7 mouse cellular contexts compared by ENCODE assay signal in the genomic region with DNA sequence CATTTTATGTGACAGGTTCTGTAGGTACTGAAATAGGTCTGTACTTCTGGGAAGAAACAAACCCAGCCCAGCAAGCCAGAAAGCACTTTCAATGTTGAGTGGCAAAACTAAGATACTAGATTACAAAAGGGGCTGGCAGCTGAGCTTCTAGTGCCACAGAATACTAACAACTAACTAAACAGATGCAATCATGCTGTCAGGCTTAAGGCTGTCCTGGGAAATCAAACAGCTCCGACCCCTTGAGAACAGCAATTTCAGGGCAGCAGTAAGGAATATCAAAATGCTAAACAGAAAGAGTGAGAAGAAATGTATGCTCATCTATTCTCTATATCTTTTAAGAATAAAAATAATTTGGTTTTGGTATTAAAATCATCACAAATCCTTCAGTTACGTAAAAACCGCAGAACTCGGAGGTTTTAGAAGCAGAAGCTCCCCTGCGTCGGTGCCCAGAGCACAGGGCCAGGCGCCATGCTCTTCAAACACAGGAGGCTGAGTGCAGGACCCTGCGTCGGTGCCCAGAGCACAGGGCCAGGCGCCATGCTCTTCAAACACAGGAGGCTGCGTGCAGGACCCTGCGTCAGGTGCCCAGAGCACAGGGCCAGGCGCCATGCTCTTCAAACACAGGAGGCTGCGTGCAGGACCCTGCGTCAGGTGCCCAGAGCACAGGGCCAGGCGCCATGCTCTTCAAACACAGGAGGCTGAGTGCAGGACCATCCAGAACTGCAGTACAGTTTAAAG. TPM values are rescaled to one million over a fixed set of nuclear protein-coding genes. Genes with fewer than 3 reads are reported as not detected.
DNase-seq lines count a peak whose midpoint lies in the region; ATAC-seq and TF ChIP-seq lines count a peak whose summit lies in the region.
"Not testable (repeated sequence)": the region's sequence is repeated elsewhere in the genome, so short reads cannot be mapped to it uniquely, and the experiment has no call there.

No protein-coding gene starts in this region.

- TF ChIP-seq EP300 in heart, postnatal 0 days (IDR thresholded peaks at IDR 0.05; ENCODE audit: low read depth), result not testable (repeated sequence)

- peak overlapping the region; percentile 36; the same call in 1 of the 2 replicates for H3K27ac ChIP-seq in brown adipose tissue, adult 24 weeks (replicated peaks; ENCODE audit: low read depth, low read length)
- peak overlapping the region; percentile 30 for H3K27ac ChIP-seq in heart, embryonic 12.5 days (ENCODE audit: poor library complexity, severe bottlenecking)
- H3K27ac ChIP-seq in heart, postnatal 0 days (ENCODE audit: low read depth), result peak overlapping the region; percentile 62
- H3K27ac ChIP-seq in layer of hippocampus, adult 2 months, result peak overlapping the region; percentile 44; the same call in 1 of the 2 replicates
- H3K27ac ChIP-seq in liver, embryonic 16.5 days (ENCODE audit: low read length), result peak overlapping the region; percentile 81
- not testable (repeated sequence) for H3K27ac ChIP-seq in midbrain, embryonic 15.5 days; neural tube, embryonic 15.5 days (replicated peaks)

- H3K4me1 ChIP-seq in brown adipose tissue, adult 24 weeks (ENCODE audit: control insufficient read depth, insufficient read depth, insufficient read length, low read length), result peaks cover 32% of the 10 kb centered on the region
- peaks cover 71% of the 10 kb centered on the region for H3K4me1 ChIP-seq in heart, embryonic 12.5 days (replicated peaks)
- peaks cover 67% of the 10 kb centered on the region for H3K4me1 ChIP-seq in heart, postnatal 0 days (ENCODE audit: control insufficient read depth, insufficient read depth)
- peaks cover 84% of the 10 kb centered on the region for H3K4me1 ChIP-seq in liver, embryonic 16.5 days (ENCODE audit: control insufficient read depth, low read depth, low read length)
- not testable (repeated sequence) for H3K4me1 ChIP-seq in midbrain, embryonic 15.5 days
- H3K4me1 ChIP-seq in neural tube, embryonic 15.5 days, result peaks cover 16% of the 10 kb centered on the region

- H3K9ac ChIP-seq in heart, embryonic 12.5 days; heart, postnatal 0 days (replicated peaks; ENCODE audit: low read depth, low read length); midbrain, embryonic 15.5 days; neural tube, embryonic 15.5 days (replicated peaks): not testable (repeated sequence)
- peak overlapping the region; percentile 6 for H3K9ac ChIP-seq in liver, embryonic 16.5 days (ENCODE audit: low read depth, low read length)

- 78% methylated on average over 16 of the region's 16 CpGs for WGBS in heart, embryonic 12.5 days
- 49% methylated on average over 16 of the region's 16 CpGs for WGBS in heart, postnatal 0 days
- WGBS in liver, embryonic 16.5 days (ENCODE audit: insufficient replicate concordance), result 82% methylated on average over 16 of the region's 16 CpGs
- WGBS in midbrain, embryonic 15.5 days, result 70% methylated on average over 16 of the region's 16 CpGs
- WGBS in neural tube, embryonic 15.5 days, result 73% methylated on average over 16 of the region's 16 CpGs

- H3K4me3 ChIP-seq in brown adipose tissue, adult 24 weeks (ENCODE audit: insufficient read depth, low read depth, low read length); heart, embryonic 12.5 days; heart, postnatal 0 days (ENCODE audit: low read depth, low read length); layer of hippocampus, adult 2 months; liver, embryonic 16.5 days (ENCODE audit: low read depth, low read length); midbrain, embryonic 15.5 days; neural tube, embryonic 15.5 days (replicated peaks): not testable (repeated sequence)

- not testable (repeated sequence) for H3K36me3 ChIP-seq in heart, embryonic 12.5 days; heart, postnatal 0 days (replicated peaks; ENCODE audit: control insufficient read depth, insufficient read depth, low read length); liver, embryonic 16.5 days (ENCODE audit: control insufficient read depth, insufficient read depth); midbrain, embryonic 15.5 days (replicated peaks); neural tube, embryonic 15.5 days

- not testable (repeated sequence) for TF ChIP-seq CTCF in heart, postnatal 0 days (IDR thresholded peaks at IDR 0.05; ENCODE audit: low read depth); layer of hippocampus, adult 2 months (conservative IDR thresholded peaks at IDR 0.05)

- not testable (repeated sequence) for ATAC-seq in heart, embryonic 12.5 days (ENCODE audit: insufficient number of reproducible peaks, low FRiP score); liver, embryonic 16.5 days (ENCODE audit: low read depth)
- 0 out of 2 replicates have a peak, but pooled peaks have one; percentile 24 for ATAC-seq in heart, postnatal 0 days (ENCODE audit: insufficient read depth, low read depth)
- ATAC-seq in midbrain, embryonic 15.5 days (replicated peaks), result peak; percentile 50; the same call in 1 of the 2 replicates
- peak; percentile 52; the same call in 1 of the 2 replicates for ATAC-seq in neural tube, embryonic 15.5 days (ENCODE audit: low FRiP score)

- not testable (repeated sequence) for DNase-seq in heart, postnatal 0 days (ENCODE audit: low spot score); layer of hippocampus, adult 2 months (ENCODE audit: low spot score in 2 of 2)

- not testable (repeated sequence) for H3K4me2 ChIP-seq in heart, embryonic 12.5 days; heart, postnatal 0 days (ENCODE audit: low read depth, low read length); liver, embryonic 16.5 days (ENCODE audit: low read depth, low read length); midbrain, embryonic 15.5 days; neural tube, embryonic 15.5 days

- H3K27me3 ChIP-seq in heart, embryonic 12.5 days (replicated peaks); heart, postnatal 0 days (ENCODE audit: control insufficient read depth, insufficient read depth, low read length); liver, embryonic 16.5 days (ENCODE audit: control insufficient read depth, insufficient read depth, low read depth, low read length); midbrain, embryonic 15.5 days (replicated peaks); neural tube, embryonic 15.5 days (replicated peaks): not testable (repeated sequence)

- H3K9me3 ChIP-seq in heart, embryonic 12.5 days (replicated peaks); heart, postnatal 0 days (replicated peaks; ENCODE audit: control insufficient read depth, low read length); liver, embryonic 16.5 days (replicated peaks; ENCODE audit: control insufficient read depth, low read length); midbrain, embryonic 15.5 days; neural tube, embryonic 15.5 days (replicated peaks): not testable (repeated sequence)

RNA-seq across cellular contexts. Expression of a gene that starts 14.3 kb away (rescaled TPM):
- polyA plus RNA-seq in brown adipose tissue, adult 24 weeks (2012; ENCODE audit: insufficient read depth, insufficient read length, missing spikeins), result 24.9 and 35.7 TPM in 2 replicates
- polyA plus RNA-seq in heart, embryonic 12.5 days (2016; fragmentation: Nextera tagmentation; extraction: Ambion mirVana), result 44.7 and 47.8 TPM in 2 replicates
- 87.2 and 117 TPM in 2 replicates for total RNA-seq in heart, postnatal 0 days (2014; rRNA removed; ENCODE audit: low replicate concordance)
- polyA plus RNA-seq in heart, postnatal 0 days (2015; fragmentation: Nextera tagmentation; extraction: Ambion mirVana), result 26.9 and 32.7 TPM in 2 replicates
- 100 to 1,000 TPM; 118 to 133 TPM for total RNA-seq in layer of hippocampus, adult 2 months (2021)
- 58.9 TPM in 2 replicates for polyA plus RNA-seq in liver, embryonic 16.5 days (2015; fragmentation: Nextera tagmentation; extraction: Ambion mirVana)
- 18.3 and 18.7 TPM in 2 replicates for polyA plus RNA-seq in midbrain, embryonic 15.5 days (2015; fragmentation: Nextera tagmentation; extraction: Ambion mirVana)
- 13.9 and 14.2 TPM in 2 replicates for polyA plus RNA-seq in neural tube, embryonic 15.5 days (2015; fragmentation: Nextera tagmentation; extraction: Ambion mirVana)

RNA-seq across cellular contexts. Expression of a gene that starts 14.4 kb away (rescaled TPM):
- 53.2 and 63.6 TPM in 2 replicates for polyA plus RNA-seq in brown adipose tissue, adult 24 weeks (2012; ENCODE audit: insufficient read depth, insufficient read length, missing spikeins)
- 23.1 and 25.5 TPM in 2 replicates for polyA plus RNA-seq in heart, embryonic 12.5 days (2016; fragmentation: Nextera tagmentation; extraction: Ambion mirVana)
- 9.7 and 22.7 TPM in 2 replicates for total RNA-seq in heart, postnatal 0 days (2014; rRNA removed; ENCODE audit: low replicate concordance)
- 25.1 and 27.4 TPM in 2 replicates for polyA plus RNA-seq in heart, postnatal 0 days (2015; fragmentation: Nextera tagmentation; extraction: Ambion mirVana)
- total RNA-seq in layer of hippocampus, adult 2 months (2021), result 10 to 100 TPM; 37.2 to 44.4 TPM
- 49.1 and 49.5 TPM in 2 replicates for polyA plus RNA-seq in liver, embryonic 16.5 days (2015; fragmentation: Nextera tagmentation; extraction: Ambion mirVana)
- 116 and 117 TPM in 2 replicates for polyA plus RNA-seq in midbrain, embryonic 15.5 days (2015; fragmentation: Nextera tagmentation; extraction: Ambion mirVana)
- polyA plus RNA-seq in neural tube, embryonic 15.5 days (2015; fragmentation: Nextera tagmentation; extraction: Ambion mirVana), result 86.3 and 103 TPM in 2 replicates
